Mouse (Mus musculus) duodenum, adult 2 months (tissue): ENCODE data around the gene Gm27235. TPM values are rescaled to one million over a fixed set of nuclear protein-coding genes. Genes with fewer than 3 reads are reported as not detected.

Experiments used
- polyA plus RNA-seq: library from polyadenylated mRNA; depleted of rRNA; stranded (reverse); fragments of >200 nt; gene quantifications from 2 replicates; pipeline ENCODE4 v1.2.3, GENCODE M21; 2012; ENCODE audit warnings: low replicate concordance; rRNA removed

Gm27235 gene
- polyA plus RNA-seq: not detected in 2 replicates

GRCm38 (mm10) chr9:35790001-35790400, at the start of gene Gm27235, which contains the start of gene D730048I06Rik:
Gm27235 (minus strand) TSS chr9:35790101.
D730048I06Rik (minus strand) TSS chr9:35790112.

DNA sequence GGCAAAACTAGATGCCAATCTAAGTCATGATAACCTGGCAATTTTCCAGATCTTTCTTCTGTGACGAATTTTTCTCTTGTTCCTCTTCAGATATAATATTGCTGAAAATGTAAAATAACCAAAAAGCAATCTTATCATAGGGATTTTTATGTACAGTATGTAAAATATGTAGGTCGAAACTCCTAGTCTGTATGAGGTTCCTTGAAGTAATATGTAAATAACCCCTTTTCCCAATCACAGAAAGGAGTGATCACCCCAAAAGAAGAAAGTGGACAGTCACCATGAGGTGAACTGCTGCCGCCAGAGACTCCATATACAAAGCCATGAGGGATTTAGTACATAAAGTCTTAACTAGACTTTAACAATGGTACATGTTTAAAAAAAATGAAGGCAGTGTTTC, 11.9 kb downstream of the Gm27235 start, which contains the start of gene Gm17727:
Gene Gm17727, minus strand, starts transcription at position 101 of the 400 bp plus-strand sequence.

DNA sequence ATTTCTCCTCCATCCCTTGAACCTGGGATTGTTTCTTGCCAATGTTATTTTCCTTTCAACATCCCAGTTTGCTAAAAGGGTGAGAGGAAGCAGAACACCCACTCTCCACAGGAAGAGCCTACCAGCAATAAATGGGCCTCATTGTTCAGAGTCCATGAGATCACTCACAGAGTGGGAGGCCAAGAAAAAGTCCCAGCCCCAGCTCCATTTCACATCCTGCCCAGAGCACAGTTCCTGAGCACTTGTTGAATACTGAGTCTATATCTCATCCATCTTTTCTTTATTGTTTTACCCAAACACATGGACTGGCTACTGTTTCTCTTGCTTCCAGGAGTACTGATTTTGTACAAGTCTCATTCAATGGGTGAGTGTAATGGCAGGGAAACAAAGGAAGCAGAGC, 49.2 kb downstream of the Gm27235 start, which contains the start of gene Gm17677:
Gene Gm17677, plus strand, starts transcription at position 301 of the 400 bp plus-strand sequence.

Other genes starting within 250 kb of the Gm27235 start
- gene Ddx25, start 231.6 kb downstream of the Gm27235 start, polyA plus RNA-seq: 0.02 TPM in 1 of 2 replicates, not detected in the other
- 0.12 and 0.15 TPM in 2 replicates for gene Pus3, start 231.5 kb downstream of the Gm27235 start, polyA plus RNA-seq
- 0.15 TPM in 1 of 2 replicates, not detected in the other for gene Pate2, start 219.8 kb downstream of the Gm27235 start, polyA plus RNA-seq
- gene Hyls1, start 219.7 kb downstream of the Gm27235 start, polyA plus RNA-seq: 0.07 and 0.29 TPM in 2 replicates
- not detected in 2 replicates for gene Pate4, start 178.2 kb downstream of the Gm27235 start, polyA plus RNA-seq
- not detected in 2 replicates for gene Pate3, start 141.9 kb downstream of the Gm27235 start, polyA plus RNA-seq
- gene Pate1, start 102.7 kb downstream of the Gm27235 start, polyA plus RNA-seq: not detected in 2 replicates
- not detected in 2 replicates for gene Gm17677, start 49.1 kb downstream of the Gm27235 start, polyA plus RNA-seq
- gene Gm17727, start 12.0 kb downstream of the Gm27235 start, polyA plus RNA-seq: not detected in 2 replicates
- gene D730048I06Rik, start within 50 bp of the Gm27235 start, polyA plus RNA-seq: not detected in 2 replicates
- gene 9230110F15Rik, start 54.0 kb upstream of the Gm27235 start, polyA plus RNA-seq: not detected in 2 replicates
- gene 9230113P08Rik, start 118.3 kb upstream of the Gm27235 start, polyA plus RNA-seq: not detected in 2 replicates